Mouse (Mus musculus) bone marrow, adult 2 months (tissue): ENCODE measurements around the gene Apoa1. TPM values are rescaled to one million over a fixed set of nuclear protein-coding genes. Genes with fewer than 3 reads are reported as not detected.

Experiments used
- H3K27ac ChIP-seq: fragments of 200-500 bp; 2 replicates; pipeline ENCODE4 v1.5.1; 2012; ENCODE audit warnings: low read depth, mild to moderate bottlenecking, control low read depth, inconsistent platforms, low read length; ENCODE audit not compliant: control insufficient read depth, poor library complexity, insufficient read depth
- H3K4me1 ChIP-seq: fragments of 200-500 bp; 2 replicates; pipeline ENCODE4 v1.6.1; 2011; ENCODE audit warnings: low read length; ENCODE audit not compliant: control insufficient read depth, insufficient read depth
- H3K4me3 ChIP-seq: fragments of 200-500 bp; replicated peaks from 2 replicates; pipeline ENCODE3; 2011; ENCODE audit warnings: mild to moderate bottlenecking, low read depth, low read length, control low read depth; ENCODE audit not compliant: control insufficient read depth
- CTCF ChIP-seq: fragments of 200-500 bp; IDR thresholded peaks from 2 replicates; pipeline ENCODE4 v1.5.1; 2011; ENCODE audit warnings: low read length, control low read depth; ENCODE audit not compliant: control insufficient read depth, insufficient read depth
- POLR2A ChIP-seq: fragments of 200-500 bp; IDR thresholded peaks from 2 replicates; pipeline ENCODE4 v1.6.1; 2011; ENCODE audit warnings: low read depth, mild to moderate bottlenecking, control low read depth, low read length, borderline replicate concordance; ENCODE audit not compliant: control insufficient read depth
- WGBS: fragments of 180-500 bp; shearing (Covaris S2); methylation state at CpG from one replicate; pipeline ENCODE4 v1.1.7; 2018; 5-methylcytosine and 5-hydroxymethylcytosine counted together
- polyA plus RNA-seq: library from polyadenylated mRNA; stranded (reverse); fragments of >200 nt; gene quantifications from 2 replicates; pipeline ENCODE4 v1.2.4, GENCODE M21; 2011; ENCODE audit warnings: low replicate concordance; ENCODE audit not compliant: missing spikeins, insufficient read depth, insufficient read length

Apoa1 gene
- polyA plus RNA-seq, 1 experiment = 44.4 TPM

DNA sequence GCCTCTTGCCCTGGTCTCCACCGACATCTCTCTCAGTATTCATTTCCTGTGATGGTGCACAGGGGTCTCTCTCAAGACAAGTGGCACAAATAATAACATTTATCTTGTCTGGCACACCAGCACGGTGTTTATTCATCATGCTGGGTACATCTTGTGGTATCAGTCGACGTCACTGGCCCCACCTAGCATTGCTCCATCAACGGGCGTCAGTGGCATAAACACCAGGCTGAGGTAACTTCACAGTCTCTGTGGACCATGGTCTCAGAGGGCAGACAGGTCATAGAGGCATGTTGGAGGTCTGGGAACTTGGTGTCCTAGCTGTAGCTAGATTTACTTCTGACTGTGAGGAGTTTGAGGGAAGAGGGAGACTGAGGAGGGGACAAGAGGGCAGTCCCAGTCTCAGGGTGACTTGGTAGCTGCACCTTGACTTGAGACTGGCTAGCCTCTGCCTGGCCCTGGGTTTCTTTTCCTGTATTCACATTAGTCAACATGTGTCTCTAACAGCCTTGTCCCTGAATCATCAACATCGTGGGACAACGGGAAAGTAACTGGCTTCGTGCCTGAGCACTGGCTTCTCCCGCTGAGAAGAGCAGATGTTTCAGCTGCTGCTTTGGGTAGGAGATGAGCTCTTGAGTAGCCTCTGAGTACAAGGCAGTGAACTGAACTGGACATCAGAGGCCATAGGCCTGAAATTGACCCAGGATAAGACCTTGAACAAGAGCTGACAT lies 28.4 kb downstream of the Apoa1 start:
- Histone ChIP-seq H3K4me1 (peaks cover 2% of the 10 kb centered on the region; the same call in 1 of the 2 replicates), H3K4me3 (no peak overlapping the region), H3K27ac (no peak overlapping the region)
- 58% methylated on average over 10 of the region's 10 CpGs for WGBS
- TF ChIP-seq POLR2A = no peak
- TF ChIP-seq CTCF = no peak

DNA sequence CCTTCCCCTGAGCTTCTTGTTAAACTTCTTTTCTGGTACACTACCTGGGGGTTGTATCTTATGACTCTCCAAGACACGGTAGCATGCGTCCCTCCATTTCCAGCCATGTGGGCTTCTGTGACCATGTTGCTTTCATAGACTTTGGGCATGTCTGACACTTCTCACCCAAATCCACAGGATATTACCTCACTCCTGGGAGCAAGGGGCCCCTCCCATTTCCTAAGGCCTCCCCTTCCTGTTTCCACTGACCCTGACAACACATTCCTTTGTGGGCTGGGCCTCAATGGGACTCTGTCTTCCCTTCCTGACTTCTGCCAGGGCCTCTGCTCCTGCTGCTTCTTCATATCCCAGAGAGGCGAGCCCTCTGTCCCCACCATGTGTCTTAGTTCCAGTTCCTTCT lies 29.2 kb downstream of the Apoa1 start:
- no peak for TF ChIP-seq POLR2A
- no peak for TF ChIP-seq CTCF
- Histone ChIP-seq H3K27ac (no peak overlapping the region; the same call in 1 of the 2 replicates), H3K4me3 (no peak overlapping the region), H3K4me1 (peaks cover 2% of the 10 kb centered on the region; the same call in 1 of the 2 replicates)
- 65% methylated on average over 3 of the region's 3 CpGs for WGBS

DNA sequence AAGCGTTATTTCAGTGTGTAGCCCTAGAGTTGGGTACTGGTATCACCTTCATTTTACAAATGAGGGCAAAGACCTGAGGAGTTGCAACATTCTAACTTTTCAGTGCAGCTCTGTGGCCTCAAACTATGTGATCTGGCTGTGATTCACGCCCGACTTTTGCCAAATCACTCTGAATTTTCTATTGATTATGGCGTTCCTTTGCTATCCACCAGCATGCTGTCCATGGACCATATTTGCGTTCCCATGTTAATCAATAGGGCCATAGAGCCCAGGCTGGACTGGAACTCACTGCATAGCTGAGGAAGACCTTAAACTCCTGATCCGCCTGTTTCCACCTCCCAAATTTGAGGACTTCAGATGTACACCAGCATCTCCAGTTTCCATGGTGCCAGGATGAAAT lies 30.7 kb downstream of the Apoa1 start:
- Histone ChIP-seq H3K4me3 (no peak overlapping the region), H3K27ac (no peak overlapping the region), H3K4me1 (peaks cover 2% of the 10 kb centered on the region; the same call in 1 of the 2 replicates)
- 84% methylated on average over 6 of the region's 6 CpGs for WGBS
- no peak for TF ChIP-seq POLR2A
- TF ChIP-seq CTCF = no peak

DNA sequence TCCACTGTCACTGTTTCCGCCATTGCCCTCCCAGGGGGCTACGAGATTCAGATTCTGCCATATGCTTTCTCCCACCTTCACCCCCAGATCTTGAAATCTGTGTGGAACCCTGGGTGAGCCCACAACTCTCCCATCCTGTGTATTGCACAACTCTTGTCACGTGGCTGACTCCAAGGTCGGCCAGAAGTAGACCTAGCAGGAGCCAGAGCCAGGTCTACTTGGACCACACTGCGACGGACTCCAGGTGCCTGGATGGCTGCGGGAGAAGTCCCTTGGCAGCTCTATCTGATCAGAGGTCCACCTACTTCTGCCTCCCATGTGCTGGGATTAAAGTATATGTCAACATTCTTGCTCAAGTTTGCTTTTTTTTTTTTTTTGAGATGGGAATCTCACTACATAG lies 32.8 kb downstream of the Apoa1 start:
- H3K4me1 ChIP-seq = peaks cover 2% of the 10 kb centered on the region; the same call in 1 of the 2 replicates
- 63% methylated on average over 7 of the region's 7 CpGs for WGBS
- H3K4me3 ChIP-seq = no peak overlapping the region
- TF ChIP-seq CTCF (no peak), POLR2A (no peak)
- H3K27ac ChIP-seq = no peak overlapping the region

- WGBS = 55% methylated on average over 7 of the region's 7 CpGs
- H3K4me1 ChIP-seq = no peaks in the 10 kb centered on the region; the same call in 1 of the 2 replicates
- no peak for TF ChIP-seq POLR2A
- TF ChIP-seq CTCF = no peak
- no peak within 1 kb of the TSS for H3K4me3 ChIP-seq
- H3K27ac ChIP-seq = no peak within 1 kb of the TSS
Measured at GRCm38 (mm10) chr9:46268343-46268873, 40.0 kb downstream of the Apoa1 start, which contains the start of gene Apoa5. Gene Apoa5, plus strand, starts transcription at chr9:46268633.

DNA sequence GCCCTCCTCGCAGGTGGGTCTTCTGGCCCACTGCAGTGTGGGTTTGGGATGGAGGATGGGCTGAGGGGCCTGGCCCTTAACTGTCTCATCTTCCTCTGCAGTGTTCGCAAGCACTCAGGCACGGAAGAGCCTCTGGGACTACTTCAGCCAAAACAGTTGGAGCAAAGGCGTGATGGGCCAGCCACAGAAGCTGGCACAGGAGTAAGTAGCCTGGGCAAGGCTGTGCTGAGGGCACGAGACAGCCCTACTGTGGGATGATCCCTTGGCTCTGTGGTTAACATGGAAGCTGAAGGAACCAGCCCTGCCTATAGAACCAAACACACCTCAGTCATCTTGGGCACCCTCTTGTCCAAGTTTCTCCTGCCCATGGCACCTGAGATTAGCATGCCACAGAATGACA lies 40.7 kb downstream of the Apoa1 start:
- 71% methylated on average over 5 of the region's 5 CpGs for WGBS
- Histone ChIP-seq H3K4me3 (no peak overlapping the region), H3K4me1 (peaks cover 1% of the 10 kb centered on the region; the same call in 1 of the 2 replicates), H3K27ac (no peak overlapping the region)
- no peak for TF ChIP-seq POLR2A
- no peak for TF ChIP-seq CTCF

DNA sequence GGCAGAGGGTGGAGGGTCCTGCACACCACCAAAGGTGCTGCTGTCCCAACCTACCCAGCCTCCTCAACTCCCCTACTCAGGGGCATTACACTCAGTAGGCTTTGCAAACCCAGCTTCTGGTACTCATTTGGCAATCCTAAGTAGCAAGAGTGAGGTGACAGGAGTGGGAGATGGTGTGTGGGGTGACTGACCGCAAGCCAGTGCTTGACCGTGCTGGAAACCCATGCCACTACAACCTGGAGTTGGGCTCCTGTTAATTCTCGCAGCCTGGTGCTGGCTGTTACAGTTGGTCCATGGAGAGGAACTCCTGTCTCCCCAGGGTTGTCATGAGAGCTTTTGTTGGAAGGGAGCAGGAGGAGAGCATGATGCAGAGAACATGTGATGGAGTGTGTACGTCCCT lies 42.4 kb downstream of the Apoa1 start:
- TF ChIP-seq CTCF (no peak), POLR2A (no peak)
- Histone ChIP-seq H3K27ac (no peak overlapping the region), H3K4me1 (peaks cover 2% of the 10 kb centered on the region; the same call in 1 of the 2 replicates), H3K4me3 (no peak overlapping the region)
- WGBS = 81% methylated on average over 4 of the region's 4 CpGs

DNA sequence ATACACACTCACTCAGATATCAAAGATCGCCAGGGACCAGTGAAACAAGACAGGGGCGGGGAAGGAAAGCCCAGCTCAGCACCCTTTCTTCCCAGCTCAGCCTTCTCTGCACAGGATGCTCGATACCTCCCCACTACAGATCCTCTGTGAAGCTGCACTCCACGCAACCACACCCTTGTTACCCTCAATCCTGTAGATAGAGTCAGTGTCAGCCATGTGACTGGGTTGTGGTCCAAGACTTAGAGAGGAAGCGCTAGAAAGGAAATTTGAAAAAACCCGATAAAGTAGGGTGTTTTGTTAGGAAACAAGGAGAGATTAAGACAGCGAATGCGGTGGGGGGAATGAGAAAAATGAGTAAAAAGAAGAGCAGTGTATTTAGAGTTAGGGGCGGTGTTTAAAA lies 43.7 kb downstream of the Apoa1 start:
- peak overlapping the region; percentile 36 for H3K4me3 ChIP-seq
- peaks cover 2% of the 10 kb centered on the region; the same call in 1 of the 2 replicates for H3K4me1 ChIP-seq
- 36% methylated on average over 9 of the region's 9 CpGs for whole genome bisulfite sequencing
- H3K27ac ChIP-seq = no peak overlapping the region
- no peak for TF ChIP-seq POLR2A
- TF ChIP-seq CTCF = no peak
